Mouse (Mus musculus) testis, postnatal 14 days (tissue): Measurements from ENCODE around the gene Tmem269.

Experiments
- DNase-seq: peaks from one replicate; pipeline ENCODE4 v3.0.0; 2021; ENCODE audit warnings: low spot score

Gene Tmem269

GRCm38 (mm10) chr4:119181456-119181855 lies 36.6 kb downstream of the Tmem269 start:
- DNase-seq = no peak

GRCm38 (mm10) chr4:119180133-119180707 lies 37.8 kb downstream of the Tmem269 start:
- DNase-seq = no peak

GRCm38 (mm10) chr4:119178331-119178730 lies 39.7 kb downstream of the Tmem269 start:
- no peak for DNase-seq

DNA sequence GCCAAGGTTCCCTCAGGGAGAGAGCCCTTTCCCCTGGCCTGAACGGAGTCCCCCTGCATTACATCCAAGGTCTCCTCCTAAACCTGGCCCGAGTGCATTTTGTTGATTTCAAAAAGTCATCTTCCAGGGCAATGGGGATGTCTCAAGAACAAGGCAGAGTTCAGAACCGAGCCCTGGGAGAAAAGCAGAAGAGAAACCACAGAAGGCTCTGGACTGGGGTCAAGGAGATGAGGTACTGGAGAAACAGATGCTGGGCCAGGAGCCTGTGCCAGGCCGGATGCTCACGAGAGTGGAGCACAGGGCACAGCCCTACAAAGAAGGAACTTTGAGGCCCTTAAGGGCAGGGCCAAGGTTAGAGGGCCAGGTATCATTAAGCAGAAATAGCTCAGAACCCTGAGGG lies 40.3 kb downstream of the Tmem269 start:
- DNase-seq = no peak

DNA sequence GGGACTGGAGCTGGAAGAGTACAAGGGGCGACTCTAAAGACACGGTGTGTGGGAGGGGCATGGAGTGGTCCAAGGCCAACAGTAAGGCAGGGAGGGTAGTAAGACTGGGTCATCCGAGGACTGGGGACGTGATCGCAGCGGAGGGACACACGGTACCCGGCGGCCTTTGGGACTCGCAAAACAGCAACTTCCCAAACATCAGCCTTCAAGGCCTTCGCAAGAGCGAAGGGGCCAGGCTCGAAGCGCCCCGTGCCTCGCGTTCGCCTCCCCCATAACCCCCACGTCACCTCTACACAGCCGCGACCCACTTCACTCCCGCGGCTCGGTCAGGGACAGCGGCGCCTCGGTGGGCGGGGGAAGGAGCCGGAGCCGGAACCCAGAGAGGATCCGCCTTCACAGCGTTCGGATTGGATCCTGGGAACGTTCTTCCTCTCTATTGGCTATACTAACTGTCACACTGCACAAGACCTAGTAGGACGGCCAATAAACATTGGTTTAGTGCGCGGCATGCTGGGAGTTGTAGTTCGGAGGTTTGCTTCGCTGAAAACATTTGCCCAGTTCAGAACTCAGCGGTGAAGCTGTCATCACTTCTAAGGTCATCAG lies 44.1 kb downstream of the Tmem269 start, which contains the start of gene Zfp691:
Zfp691 (minus strand) TSS at position 345 of the 603 bp plus-strand sequence.
- DNase-seq = peak; percentile 96

GRCm38 (mm10) chr4:119172919-119173650 lies 44.9 kb downstream of the Tmem269 start:
- DNase-seq = no peak

- peak; percentile 60 for DNase-seq
Observed at GRCm38 (mm10) chr4:119167663-119168062, 50.4 kb downstream of the Tmem269 start.

- DNase-seq = no peak
Observed at GRCm38 (mm10) chr4:119167068-119167467, 50.9 kb downstream of the Tmem269 start.

- DNase-seq = no peak
Observed at GRCm38 (mm10) chr4:119165916-119166315, 52.1 kb downstream of the Tmem269 start.

- DNase-seq = no peak
Observed at GRCm38 (mm10) chr4:119162990-119163389, 55.0 kb downstream of the Tmem269 start.

GRCm38 (mm10) chr4:119161358-119161757 lies 56.7 kb downstream of the Tmem269 start:
- DNase-seq = no peak

DNA sequence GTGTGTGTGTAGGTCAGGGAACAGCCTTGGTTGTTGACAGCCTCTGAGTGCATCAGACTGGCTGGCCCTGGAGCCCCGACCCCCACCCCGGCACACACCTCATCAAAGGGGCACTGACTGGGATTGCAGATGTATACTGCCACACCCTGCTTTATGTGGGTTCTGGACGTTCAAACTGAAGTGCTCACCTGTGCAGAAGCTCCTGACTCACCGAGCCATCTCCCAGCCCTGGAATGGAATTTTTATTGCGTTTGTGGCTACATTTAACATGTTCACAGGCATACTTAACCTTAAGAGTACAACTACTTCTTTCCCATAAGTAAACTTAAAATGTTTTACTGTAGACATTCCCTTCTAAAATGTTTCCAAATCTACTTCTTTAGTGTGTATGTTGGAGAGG lies 60.1 kb downstream of the Tmem269 start:
- DNase-seq = no peak

GRCm38 (mm10) chr4:119157186-119157585 lies 60.8 kb downstream of the Tmem269 start:
- peak; percentile 43 for DNase-seq
